Comparison of ENCODE assay signal across 15 mouse cellular contexts in genomic region chr7:143136125-143136524, GRCm38 (mm10). TPM values are rescaled to one million over a fixed set of nuclear protein-coding genes. Genes with fewer than 3 reads are reported as not detected.
"Had no signal": no experiment of that assay in that cellular context is flagged by ENCODE, and none has a peak within 500 bp of the region (broad histone marks: within the 10 kb centered on the region; RNA-seq: fewer than 3 reads in every experiment).

No protein-coding gene starts in this region.

- ATAC-seq: liver, embryonic 12.5 days; midbrain, embryonic 13.5 days; midbrain, embryonic 16.5 days had no signal

- DNase-seq: kidney, postnatal 4 days; liver; lung, adult 18-20 months; thymus, adult 2 months; thymus, postnatal 14 days; thymus, postnatal 4 days had no signal

- H3K4me3 ChIP-seq: liver, embryonic 12.5 days; liver, embryonic 15.5 days; lung, embryonic 15.5 days; megakaryocyte, embryonic 14.5 days; midbrain, embryonic 10.5 days; midbrain, embryonic 13.5 days had no signal

- H3K27ac ChIP-seq: liver, embryonic 12.5 days; liver, embryonic 15.5 days; lung, embryonic 15.5 days; midbrain, embryonic 10.5 days; midbrain, embryonic 13.5 days had no signal

- H3K27me3 ChIP-seq: liver, embryonic 15.5 days; lung, embryonic 15.5 days; midbrain, embryonic 13.5 days had no signal

- H3K4me2 ChIP-seq: liver, embryonic 12.5 days; liver, embryonic 15.5 days; lung, embryonic 15.5 days; midbrain, embryonic 13.5 days had no signal

- H3K36me3 ChIP-seq: liver, embryonic 12.5 days; liver, embryonic 15.5 days; lung, embryonic 15.5 days; midbrain, embryonic 10.5 days; midbrain, embryonic 13.5 days had no signal

- H3K9ac ChIP-seq: liver, embryonic 12.5 days; liver, embryonic 15.5 days; lung, embryonic 15.5 days; midbrain, embryonic 13.5 days had no signal

- H3K9me3 ChIP-seq: liver, embryonic 12.5 days; liver, embryonic 15.5 days; lung, embryonic 15.5 days; megakaryocyte, embryonic 14.5 days; midbrain, embryonic 10.5 days; midbrain, embryonic 13.5 days had no signal

- H3K4me1 ChIP-seq: liver, embryonic 15.5 days; midbrain, embryonic 13.5 days had no signal

RNA-seq across cellular contexts. Expression of gene Kcnq1, which starts 30.0 kb away (rescaled TPM):
- total RNA-seq: monocyte, adult 5-6 weeks had no signal

RNA-seq across cellular contexts. Expression of gene Trpm5, which starts 41.7 kb away (rescaled TPM):
- total RNA-seq: left cerebral cortex, adult 8-10 months; monocyte, adult 5-6 weeks had no signal
